Mouse (Mus musculus) CD4-positive, CD25-positive, alpha-beta regulatory T cell, adult 2 months (primary cell): Measurements from ENCODE around the gene Btbd35f20.
"Not testable (repeated sequence)": the region's sequence is repeated elsewhere in the genome, so short reads cannot be mapped to it uniquely, and the experiment has no call there.

ENCODE experiments used
- DNase-seq: peaks from one replicate; pipeline ENCODE4 v3.0.0-alpha.2; 2012; ENCODE audit warnings: low read depth, low spot score

Btbd35f20 gene

GRCm38 (mm10) chrX:4291145-4291544 lies at the start of gene Btbd35f20:
TSS of gene Btbd35f20 (minus strand) at chrX:4291245.
- DNase-seq, result not testable (repeated sequence)
